Mouse (Mus musculus): ENCODE measurements at regions not wholly inside any gene's neighbourhood (a gene's known extent, or its start where the extent isn't known, plus 50 kb on each side); places are given as distances from the start of the nearest gene placed in this dataset.

- peak; percentile 37 for DNase-seq
Observed at GRCm38 (mm10) chr15:50246418-50247186, 3638.1 kb upstream of the Gm7489 start.

- no peak for DNase-seq
Observed at GRCm38 (mm10) chr15:50260057-50260456, 3624.6 kb upstream of the Gm7489 start.

- peak; percentile 72 for DNase-seq
Observed at GRCm38 (mm10) chr15:50261245-50261872, 3623.3 kb upstream of the Gm7489 start.

GRCm38 (mm10) chr15:50267542-50267941, 3617.2 kb upstream of the Gm7489 start:
- DNase-seq = peak; percentile 14

GRCm38 (mm10) chr15:50271646-50272045, 3613.1 kb upstream of the Gm7489 start:
- peak; percentile 25 for DNase-seq

- no peak for DNase-seq
Observed at GRCm38 (mm10) chr15:50282576-50282975, 3602.1 kb upstream of the Gm7489 start.

- DNase-seq = no peak
Observed at GRCm38 (mm10) chr15:50283491-50283890, 3601.2 kb upstream of the Gm7489 start.

- DNase-seq = no peak
Observed at GRCm38 (mm10) chr15:50301831-50302230, 3582.9 kb upstream of the Gm7489 start.

GRCm38 (mm10) chr15:50304085-50304484, 3580.6 kb upstream of the Gm7489 start:
- DNase-seq = no peak

- no peak for DNase-seq
Observed at GRCm38 (mm10) chr15:50320796-50321195, 3563.9 kb upstream of the Gm7489 start.

GRCm38 (mm10) chr15:50345536-50345935, 3539.2 kb upstream of the Gm7489 start:
- no peak for DNase-seq

- no peak for DNase-seq
Observed at GRCm38 (mm10) chr15:50346953-50347352, 3537.8 kb upstream of the Gm7489 start.

GRCm38 (mm10) chr15:50360033-50360988, 3524.4 kb upstream of the Gm7489 start:
- no peak for DNase-seq

- peak; percentile 16 for DNase-seq
Observed at GRCm38 (mm10) chr15:50361334-50361733, 3523.4 kb upstream of the Gm7489 start.

- peak; percentile 64 for DNase-seq
Observed at GRCm38 (mm10) chr15:50361751-50362507, 3522.8 kb upstream of the Gm7489 start.

GRCm38 (mm10) chr15:50400006-50400781, 3484.5 kb upstream of the Gm7489 start:
- DNase-seq = no peak

GRCm38 (mm10) chr15:50401386-50401785, 3483.3 kb upstream of the Gm7489 start:
- DNase-seq = no peak

- DNase-seq = no peak
Observed at GRCm38 (mm10) chr15:50402551-50402950, 3482.2 kb upstream of the Gm7489 start.

- DNase-seq = no peak
Observed at GRCm38 (mm10) chr15:50403883-50404282, 3480.8 kb upstream of the Gm7489 start.

- no peak for DNase-seq
Observed at GRCm38 (mm10) chr15:50408985-50409384, 3475.7 kb upstream of the Gm7489 start.

GRCm38 (mm10) chr15:50417641-50418040, 3467.1 kb upstream of the Gm7489 start:
- DNase-seq = no peak

All from adrenal gland, postnatal 14 days (tissue).